Mouse (Mus musculus) frontal cortex, postnatal 14 days (tissue): ENCODE data around the gene Hist1h4b.
"Not testable (repeated sequence)": the region's sequence is repeated elsewhere in the genome, so short reads cannot be mapped to it uniquely, and the experiment has no call there.

ENCODE experiments used
- DNase-seq, 2 experiments: peaks; one replicate each; pipeline ENCODE4 v3.0.0; 2022; ENCODE audit warnings: low spot score in 2 of 2

Gene Hist1h4b

GRCm38 (mm10) chr13:23756790-23757189 is at the start of gene Hist1h4b:
Gene Hist1h4b, plus strand, starts transcription at chr13:23757013.
- DNase-seq, result peak; percentile 79 to 84

- DNase-seq, result no peak
Measured at GRCm38 (mm10) chr13:23708041-23708440, 48.8 kb upstream of the Hist1h4b start.

- DNase-seq, result no peak
Measured at GRCm38 (mm10) chr13:23708654-23709053, 48.2 kb upstream of the Hist1h4b start.

DNA sequence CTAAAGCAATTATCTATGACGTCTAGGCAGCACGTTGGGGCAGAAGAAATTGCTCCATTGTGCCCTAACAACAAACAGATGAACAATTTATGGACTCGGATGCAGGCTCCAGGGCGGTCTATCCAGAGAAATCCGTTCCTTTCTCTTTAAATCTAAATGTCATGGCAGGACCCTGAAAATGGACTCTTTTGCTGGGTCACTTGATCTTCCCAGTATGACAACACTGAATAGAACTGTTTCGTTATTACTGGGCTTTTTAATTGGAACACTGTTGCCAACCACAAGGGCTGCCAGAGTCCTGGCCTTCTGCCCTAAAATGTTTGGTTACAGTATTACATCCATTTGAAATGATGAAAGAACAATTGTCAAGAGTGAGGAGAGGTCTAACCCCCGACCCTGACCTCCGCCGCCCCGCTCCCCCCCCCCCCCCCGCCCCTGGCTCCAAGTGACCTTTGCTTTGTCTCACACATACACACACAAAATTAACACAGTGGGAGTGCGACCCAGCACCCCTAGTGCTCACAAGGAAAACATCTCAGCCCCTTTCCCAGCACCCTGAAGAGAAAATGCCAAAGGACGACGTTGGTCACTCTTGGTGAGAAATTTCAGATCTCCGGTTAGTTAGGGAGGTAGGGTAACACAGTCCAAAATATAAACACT is 47.0 kb upstream of the Hist1h4b start:
- no peak for DNase-seq

DNA sequence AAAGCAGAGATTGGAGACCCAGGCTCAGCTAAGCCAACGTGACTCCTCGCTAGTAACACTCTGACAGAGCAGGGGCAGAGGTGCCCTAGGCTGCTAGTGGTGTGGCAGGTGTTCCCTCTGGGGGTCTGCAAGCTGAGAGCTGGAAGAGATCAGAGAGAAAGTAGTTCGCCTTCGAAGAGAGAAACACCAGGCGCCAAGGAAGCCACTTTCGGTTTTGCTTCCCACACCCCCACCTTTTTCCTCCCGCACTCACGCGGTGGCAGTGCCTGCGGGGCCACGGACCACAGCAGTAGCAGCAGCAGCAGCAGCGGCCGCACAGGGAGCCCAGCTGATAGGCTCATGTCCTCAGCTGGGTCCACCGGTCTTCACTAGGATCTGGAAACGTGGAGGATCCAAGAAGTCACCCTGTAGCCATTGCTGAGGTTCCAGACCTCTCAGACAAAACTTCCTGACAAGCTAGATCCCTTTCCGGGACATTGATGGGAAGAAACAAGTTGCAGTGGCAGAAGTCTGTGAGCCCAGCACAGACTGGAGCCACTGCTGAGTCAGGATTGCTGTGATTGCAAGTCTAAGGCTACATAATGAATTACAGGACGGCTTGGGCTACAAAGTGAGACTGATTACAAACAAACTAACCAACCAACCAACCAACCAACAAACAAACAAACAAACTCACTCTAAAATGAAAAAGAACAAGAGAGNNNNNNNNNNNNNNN is 46.3 kb upstream of the Hist1h4b start, which contains the start of gene Hfe:
TSS of gene Hfe (minus strand) at position 481 of the 716 bp plus-strand sequence.
- DNase-seq, result peak in 1 of 2 experiments; percentile 18

GRCm38 (mm10) chr13:23716261-23717042 is 40.4 kb upstream of the Hist1h4b start:
- no peak for DNase-seq

DNA sequence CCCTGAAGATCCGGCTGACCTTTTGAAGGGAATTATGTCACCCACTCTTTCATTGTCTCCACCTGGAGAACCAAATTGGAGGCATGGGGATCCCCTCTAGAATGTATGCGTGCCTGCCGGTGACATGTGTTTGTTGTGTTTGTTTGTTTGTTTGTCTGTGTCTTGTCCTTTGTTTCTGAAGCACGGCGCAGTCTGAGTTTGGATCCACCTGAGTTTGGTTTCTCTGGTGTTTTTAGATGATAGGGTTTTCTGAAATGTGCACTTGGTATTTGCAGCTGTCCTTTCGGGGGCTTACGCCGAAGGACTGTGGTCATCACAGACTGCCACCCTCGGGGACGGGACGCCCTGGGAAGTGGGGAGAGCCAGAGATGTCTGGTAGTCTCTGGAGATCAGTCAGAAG is 39.6 kb upstream of the Hist1h4b start:
- no peak for DNase-seq

GRCm38 (mm10) chr13:23717593-23718245 is 39.1 kb upstream of the Hist1h4b start:
- DNase-seq, result not testable (repeated sequence)

DNA sequence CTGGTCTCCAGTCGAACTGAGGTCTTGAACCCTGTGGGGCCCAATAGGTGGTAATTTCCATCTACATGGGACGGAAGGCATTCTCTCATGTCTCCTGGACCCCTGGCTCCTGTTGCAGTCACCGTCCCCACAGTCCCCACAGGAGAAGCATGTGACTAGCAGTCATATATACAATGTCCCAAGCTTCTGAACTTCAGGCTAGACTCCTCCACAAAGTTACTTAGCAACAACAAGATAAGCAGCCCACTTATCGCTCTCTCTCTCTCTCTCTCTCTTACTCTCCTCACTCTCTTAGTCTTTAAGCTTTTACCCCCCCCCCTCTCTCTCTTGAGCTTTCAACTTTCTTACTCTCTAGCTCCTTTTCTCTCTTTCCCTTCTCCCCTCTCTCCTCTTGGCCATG is 32.6 kb upstream of the Hist1h4b start:
- no peak for DNase-seq

GRCm38 (mm10) chr13:23725213-23725612 is 31.6 kb upstream of the Hist1h4b start:
- no peak for DNase-seq

DNA sequence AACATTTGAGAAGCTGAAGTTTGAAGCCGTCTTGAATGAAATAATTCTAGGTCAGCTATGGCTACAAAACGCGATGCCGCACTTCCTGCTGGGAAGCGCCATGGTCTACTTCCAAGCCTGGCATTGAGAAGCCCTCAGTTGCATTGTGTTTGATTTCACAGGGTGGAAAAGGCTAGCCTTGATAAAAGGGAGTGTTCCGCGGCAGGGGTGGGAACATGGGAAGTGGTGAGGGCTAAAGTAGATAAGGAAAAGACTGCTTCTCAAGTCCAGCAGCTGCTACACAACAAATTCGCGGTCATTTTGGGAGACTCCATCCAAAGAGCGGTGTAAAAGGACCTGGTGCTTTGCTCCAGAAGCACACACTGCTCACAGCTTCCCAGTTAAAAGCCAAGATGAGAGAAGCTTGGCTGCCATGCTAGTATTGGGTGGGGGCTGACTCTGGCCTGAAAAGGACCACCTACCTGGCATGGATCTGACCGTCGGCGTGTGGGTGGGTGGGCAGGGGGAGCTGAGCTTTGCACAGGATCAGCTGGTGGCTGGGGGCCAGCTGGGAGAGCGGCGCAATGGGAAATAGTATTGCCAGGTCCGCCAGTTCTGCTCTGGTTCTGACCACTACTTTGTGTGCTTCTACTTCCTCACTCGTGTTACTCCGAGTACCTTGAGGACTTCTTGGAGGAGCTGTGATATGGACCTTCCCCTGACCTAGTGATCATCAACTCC is 28.2 kb upstream of the Hist1h4b start:
- DNase-seq, result no peak

DNA sequence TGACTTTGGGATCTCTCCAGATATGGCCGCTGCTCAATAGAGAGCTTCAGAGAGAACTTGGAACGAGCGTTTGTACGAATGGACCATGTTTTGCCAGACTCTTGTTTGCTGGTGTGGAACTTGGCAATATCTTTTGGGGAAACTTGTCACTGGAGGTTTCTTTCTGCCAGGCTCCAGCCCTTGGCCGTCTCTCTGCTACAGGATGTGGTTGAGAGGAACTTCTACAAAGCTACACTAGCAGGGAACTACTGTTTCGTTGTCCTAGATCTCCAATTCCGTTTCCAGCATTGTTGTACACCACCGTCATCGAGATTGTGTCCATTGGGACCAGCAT is 27.7 kb upstream of the Hist1h4b start:
- no peak for DNase-seq

DNA sequence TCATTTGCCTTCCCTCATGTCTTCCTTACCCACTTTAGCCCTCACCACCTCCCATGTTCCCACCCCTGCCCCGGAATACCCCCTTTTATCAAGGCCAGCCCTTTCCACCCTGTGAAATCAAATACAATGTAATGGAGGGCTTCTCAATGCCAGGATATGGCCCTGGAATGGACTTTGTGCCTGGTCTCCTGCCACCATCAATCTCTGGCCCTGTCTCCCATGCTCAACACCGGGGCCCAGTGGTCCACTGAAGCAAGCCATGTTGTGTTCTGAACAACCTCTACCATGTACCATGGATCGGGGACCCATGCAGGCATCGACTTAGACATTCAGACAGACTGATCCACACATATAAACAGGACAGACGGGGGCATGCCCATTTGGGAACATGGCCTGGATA is 27.1 kb upstream of the Hist1h4b start:
- no peak for DNase-seq

- no peak for DNase-seq
Measured at GRCm38 (mm10) chr13:23730479-23730878, 26.3 kb upstream of the Hist1h4b start.

- DNase-seq, result no peak
Measured at GRCm38 (mm10) chr13:23732156-23732804, 24.5 kb upstream of the Hist1h4b start.

- no peak for DNase-seq
Measured at GRCm38 (mm10) chr13:23737091-23737490, 19.7 kb upstream of the Hist1h4b start.

- DNase-seq, result no peak
Measured at GRCm38 (mm10) chr13:23738041-23738440, 18.8 kb upstream of the Hist1h4b start.

GRCm38 (mm10) chr13:23738677-23739068 is 18.1 kb upstream of the Hist1h4b start, which contains the start of gene Hist1h1c:
Gene Hist1h1c, plus strand, starts transcription at chr13:23738808.
- DNase-seq, result peak; percentile 86 to 89

- peak; percentile 90 to 92 for DNase-seq
Measured at GRCm38 (mm10) chr13:23739069-23739921, 17.5 kb upstream of the Hist1h4b start.

DNA sequence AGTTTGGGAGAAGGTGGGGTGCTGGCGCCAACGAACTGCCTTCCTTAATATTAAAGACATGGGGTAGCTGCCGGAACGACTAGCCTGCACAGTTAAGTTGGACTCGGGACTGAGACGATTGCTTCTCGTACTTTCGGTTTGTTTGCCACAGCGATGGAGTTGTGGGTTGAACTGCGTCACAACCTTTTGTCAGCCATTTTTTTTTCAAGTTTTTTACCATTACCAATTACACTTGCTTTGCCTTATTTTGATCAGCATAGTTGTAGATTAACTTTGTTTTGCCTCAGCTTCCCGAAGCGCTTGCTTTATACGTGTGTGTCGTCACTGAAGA is 16.9 kb upstream of the Hist1h4b start:
- DNase-seq, result no peak
